Mouse (Mus musculus): ENCODE data around the gene Oxct2b. TPM values are rescaled to one million over a fixed set of nuclear protein-coding genes. Genes with fewer than 3 reads are reported as not detected.
"Not testable (repeated sequence)": the region's sequence is repeated elsewhere in the genome, so short reads cannot be mapped to it uniquely, and the experiment has no call there.

Oxct2b gene
- polyA plus RNA-seq, 1 experiment: 237 TPM

DNA sequence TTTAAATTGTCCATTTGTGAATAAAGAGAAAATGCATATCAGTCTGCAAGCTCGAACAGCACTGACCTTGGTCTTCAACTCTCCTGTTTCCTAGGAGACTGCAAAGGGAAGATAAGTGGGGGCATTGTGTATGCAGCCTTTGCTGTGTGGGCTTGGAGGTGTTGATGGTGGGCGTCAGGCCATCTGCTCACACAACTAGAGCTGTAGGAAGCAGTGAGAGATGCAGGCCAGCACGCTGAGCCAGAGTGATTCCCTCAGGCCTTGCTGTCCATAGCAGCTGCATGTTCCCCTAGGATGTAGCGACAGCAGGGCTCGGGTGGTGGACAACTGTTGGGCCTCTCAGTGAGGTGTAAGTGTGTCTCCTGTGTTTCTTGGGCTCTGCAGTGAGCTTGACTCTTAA lies 36.9 kb downstream of the Oxct2b start:
- Histone ChIP-seq H3K36me3 (ENCODE audit: control insufficient read depth, insufficient read depth, low read length) (no peaks in the 10 kb centered on the region), H3K27me3 (ENCODE audit: control insufficient read depth, insufficient read depth, low read length) (no peaks in the 10 kb centered on the region), H3K4me3 (ENCODE audit: control insufficient read depth, low read depth, low read length) (no peak overlapping the region), H3K4me1 (ENCODE audit: control insufficient read depth, insufficient read depth, low read length) (no peaks in the 10 kb centered on the region), H3K27ac (ENCODE audit: control insufficient read depth, insufficient read depth, low read depth, low read length) (no peak overlapping the region)
- TF ChIP-seq CTCF (IDR thresholded peaks at IDR 0.05; ENCODE audit: control insufficient read depth, insufficient read depth, insufficient replicate concordance, low read depth, low read length): no peak
- no peak for TF ChIP-seq POLR2A (IDR thresholded peaks at IDR 0.05; ENCODE audit: control insufficient read depth, low read depth, low read length)

DNA sequence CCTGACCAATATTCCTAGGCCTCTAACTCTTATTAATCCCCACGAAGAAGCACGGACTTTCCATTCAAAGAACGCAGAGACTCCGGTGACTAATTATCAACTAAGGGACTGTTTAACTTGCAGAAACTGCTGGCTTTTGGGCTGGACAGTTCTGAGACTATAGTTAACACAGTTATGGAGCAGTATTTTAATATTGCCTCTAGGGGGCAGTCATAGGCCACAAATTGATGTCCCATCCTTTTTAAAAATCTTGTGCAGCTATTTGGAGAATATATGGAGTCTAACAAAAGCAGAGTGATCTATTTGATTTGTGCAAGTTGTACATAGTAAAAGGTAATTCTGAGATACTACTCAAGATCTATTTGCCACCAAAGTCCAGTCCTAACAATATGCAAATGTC lies 38.9 kb downstream of the Oxct2b start:
- Histone ChIP-seq H3K4me1 (ENCODE audit: control insufficient read depth, insufficient read depth, low read length) (no peaks in the 10 kb centered on the region), H3K4me3 (ENCODE audit: control insufficient read depth, low read depth, low read length) (no peak overlapping the region), H3K27me3 (ENCODE audit: control insufficient read depth, insufficient read depth, low read length) (no peaks in the 10 kb centered on the region), H3K27ac (ENCODE audit: control insufficient read depth, insufficient read depth, low read depth, low read length) (no peak overlapping the region), H3K36me3 (ENCODE audit: control insufficient read depth, insufficient read depth, low read length) (no peaks in the 10 kb centered on the region)
- TF ChIP-seq CTCF (IDR thresholded peaks at IDR 0.05; ENCODE audit: control insufficient read depth, insufficient read depth, insufficient replicate concordance, low read depth, low read length) (no peak), POLR2A (IDR thresholded peaks at IDR 0.05; ENCODE audit: control insufficient read depth, low read depth, low read length) (no peak)

- Histone ChIP-seq H3K4me3 (ENCODE audit: control insufficient read depth, low read depth, low read length) (no peak overlapping the region), H3K27me3 (ENCODE audit: control insufficient read depth, insufficient read depth, low read length) (no peaks in the 10 kb centered on the region), H3K36me3 (ENCODE audit: control insufficient read depth, insufficient read depth, low read length) (no peaks in the 10 kb centered on the region), H3K4me1 (ENCODE audit: control insufficient read depth, insufficient read depth, low read length) (no peaks in the 10 kb centered on the region), H3K27ac (ENCODE audit: control insufficient read depth, insufficient read depth, low read depth, low read length) (no peak overlapping the region)
- TF ChIP-seq CTCF (IDR thresholded peaks at IDR 0.05; ENCODE audit: control insufficient read depth, insufficient read depth, insufficient replicate concordance, low read depth, low read length) (no peak), POLR2A (IDR thresholded peaks at IDR 0.05; ENCODE audit: control insufficient read depth, low read depth, low read length) (no peak)
Measured at GRCm38 (mm10) chr4:123155427-123155826, 39.4 kb downstream of the Oxct2b start.

GRCm38 (mm10) chr4:123155840-123156239 lies 39.8 kb downstream of the Oxct2b start:
- Histone ChIP-seq H3K27ac (ENCODE audit: control insufficient read depth, insufficient read depth, low read depth, low read length) (no peak overlapping the region), H3K4me1 (ENCODE audit: control insufficient read depth, insufficient read depth, low read length) (no peaks in the 10 kb centered on the region), H3K36me3 (ENCODE audit: control insufficient read depth, insufficient read depth, low read length) (no peaks in the 10 kb centered on the region), H3K4me3 (ENCODE audit: control insufficient read depth, low read depth, low read length) (no peak overlapping the region), H3K27me3 (ENCODE audit: control insufficient read depth, insufficient read depth, low read length) (no peaks in the 10 kb centered on the region)
- TF ChIP-seq POLR2A (IDR thresholded peaks at IDR 0.05; ENCODE audit: control insufficient read depth, low read depth, low read length) (no peak), CTCF (IDR thresholded peaks at IDR 0.05; ENCODE audit: control insufficient read depth, insufficient read depth, insufficient replicate concordance, low read depth, low read length) (no peak)

GRCm38 (mm10) chr4:123160571-123160970 lies 44.5 kb downstream of the Oxct2b start:
- Histone ChIP-seq H3K27ac (ENCODE audit: control insufficient read depth, insufficient read depth, low read depth, low read length) (no peak overlapping the region), H3K4me3 (ENCODE audit: control insufficient read depth, low read depth, low read length) (no peak overlapping the region), H3K36me3 (ENCODE audit: control insufficient read depth, insufficient read depth, low read length) (no peaks in the 10 kb centered on the region), H3K4me1 (ENCODE audit: control insufficient read depth, insufficient read depth, low read length) (peaks cover 4% of the 10 kb centered on the region; the same call in 1 of the 2 replicates), H3K27me3 (ENCODE audit: control insufficient read depth, insufficient read depth, low read length) (no peaks in the 10 kb centered on the region)
- TF ChIP-seq CTCF (IDR thresholded peaks at IDR 0.05; ENCODE audit: control insufficient read depth, insufficient read depth, insufficient replicate concordance, low read depth, low read length): no peak
- no peak for TF ChIP-seq POLR2A (IDR thresholded peaks at IDR 0.05; ENCODE audit: control insufficient read depth, low read depth, low read length)

DNA sequence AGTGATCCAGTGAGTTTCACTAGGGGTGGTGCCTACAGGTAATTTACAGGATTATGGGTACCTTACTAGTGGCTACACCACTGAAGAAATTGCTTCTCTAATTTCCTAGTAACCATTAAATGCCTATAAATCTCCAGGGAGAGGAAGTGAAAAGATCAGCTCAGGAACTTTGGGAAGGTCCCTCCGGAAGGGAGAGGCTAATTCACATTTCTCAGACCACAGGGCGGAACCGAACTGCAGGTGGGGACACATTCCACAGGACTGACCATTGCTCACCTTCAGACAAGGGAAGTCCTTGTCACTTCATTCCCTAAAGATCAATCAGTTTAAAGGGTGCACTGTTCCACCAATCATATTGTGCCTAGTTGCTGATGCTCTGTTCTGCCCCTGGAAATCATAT lies 45.2 kb downstream of the Oxct2b start:
- not testable (repeated sequence) for H3K4me1 ChIP-seq (ENCODE audit: control insufficient read depth, insufficient read depth, low read length); H3K36me3 ChIP-seq (ENCODE audit: control insufficient read depth, insufficient read depth, low read length); H3K4me3 ChIP-seq (ENCODE audit: control insufficient read depth, low read depth, low read length); H3K27me3 ChIP-seq (ENCODE audit: control insufficient read depth, insufficient read depth, low read length); H3K27ac ChIP-seq (ENCODE audit: control insufficient read depth, insufficient read depth, low read depth, low read length)

- no peak overlapping the region for H3K27ac ChIP-seq (ENCODE audit: control insufficient read depth, insufficient read depth, low read depth, low read length)
- H3K36me3 ChIP-seq (ENCODE audit: control insufficient read depth, insufficient read depth, low read length): no peaks in the 10 kb centered on the region
- peaks cover 4% of the 10 kb centered on the region; the same call in 1 of the 2 replicates for H3K4me1 ChIP-seq (ENCODE audit: control insufficient read depth, insufficient read depth, low read length)
- H3K27me3 ChIP-seq (ENCODE audit: control insufficient read depth, insufficient read depth, low read length): no peaks in the 10 kb centered on the region
- H3K4me3 ChIP-seq (ENCODE audit: control insufficient read depth, low read depth, low read length): no peak overlapping the region
- TF ChIP-seq POLR2A (IDR thresholded peaks at IDR 0.05; ENCODE audit: control insufficient read depth, low read depth, low read length) (no peak), CTCF (IDR thresholded peaks at IDR 0.05; ENCODE audit: control insufficient read depth, insufficient read depth, insufficient replicate concordance, low read depth, low read length) (no peak)
Measured at GRCm38 (mm10) chr4:123162305-123162917, 46.3 kb downstream of the Oxct2b start.

DNA sequence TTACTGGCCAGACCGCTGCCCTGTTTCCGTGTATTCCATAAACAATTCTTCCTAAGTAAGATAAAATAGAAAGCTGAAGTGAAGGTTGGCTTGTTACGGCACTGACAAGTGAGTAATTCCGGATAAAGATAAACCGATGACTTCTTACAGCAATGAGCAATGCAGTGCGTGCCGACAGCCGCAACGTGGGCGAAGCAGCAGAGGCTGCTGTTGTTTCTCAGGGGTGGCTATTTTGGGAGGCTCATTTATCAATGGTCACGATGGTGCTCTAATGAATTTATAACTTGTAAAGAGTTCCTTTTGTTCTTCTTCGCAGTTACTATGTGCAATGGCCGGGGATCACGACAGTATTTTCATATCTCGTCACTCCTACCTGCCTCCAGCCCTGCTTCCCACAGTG lies 48.1 kb downstream of the Oxct2b start:
- Histone ChIP-seq H3K4me1 (ENCODE audit: control insufficient read depth, insufficient read depth, low read length) (peaks cover 4% of the 10 kb centered on the region; the same call in 1 of the 2 replicates), H3K4me3 (ENCODE audit: control insufficient read depth, low read depth, low read length) (no peak overlapping the region), H3K36me3 (ENCODE audit: control insufficient read depth, insufficient read depth, low read length) (no peaks in the 10 kb centered on the region), H3K27ac (ENCODE audit: control insufficient read depth, insufficient read depth, low read depth, low read length) (no peak overlapping the region), H3K27me3 (ENCODE audit: control insufficient read depth, insufficient read depth, low read length) (no peaks in the 10 kb centered on the region)
- TF ChIP-seq POLR2A (IDR thresholded peaks at IDR 0.05; ENCODE audit: control insufficient read depth, low read depth, low read length): no peak
- no peak for TF ChIP-seq CTCF (IDR thresholded peaks at IDR 0.05; ENCODE audit: control insufficient read depth, insufficient read depth, insufficient replicate concordance, low read depth, low read length)

Other genes with a start within 250 kb of the Oxct2b start
- 47.0 and 62.4 TPM in 2 replicates for gene Cap1, start 230.2 kb upstream of the Oxct2b start, polyA plus RNA-seq (2012; rRNA removed)
- 6.9 and 8.7 TPM in 2 replicates for gene Mfsd2a, start 155.1 kb upstream of the Oxct2b start, polyA plus RNA-seq (2012; rRNA removed)
- gene Mycl, start 120.6 kb upstream of the Oxct2b start, polyA plus RNA-seq (2012; rRNA removed): 0.44 and 0.60 TPM in 2 replicates
- gene Trit1, start 99.7 kb upstream of the Oxct2b start, polyA plus RNA-seq (2012; rRNA removed): 1.9 and 2.2 TPM in 2 replicates
- 2.8 TPM in 2 replicates for gene Bmp8b, start 11.1 kb upstream of the Oxct2b start, polyA plus RNA-seq (2012; rRNA removed)
- gene Ppie, start 23.7 kb downstream of the Oxct2b start, polyA plus RNA-seq (2012; rRNA removed): 16.7 and 18.0 TPM in 2 replicates
- 7.7 and 9.8 TPM in 2 replicates for gene Hpcal4, start 67.0 kb downstream of the Oxct2b start, polyA plus RNA-seq (2012; rRNA removed)
- gene Nt5c1a, start 85.2 kb downstream of the Oxct2b start, polyA plus RNA-seq (2012; rRNA removed): 0.22 and 0.38 TPM in 2 replicates
- 0.76 and 0.88 TPM in 2 replicates for gene Heyl, start 117.3 kb downstream of the Oxct2b start, polyA plus RNA-seq (2012; rRNA removed)
- gene Pabpc4, start 146.1 kb downstream of the Oxct2b start, polyA plus RNA-seq (2012; rRNA removed): 7.4 and 7.8 TPM in 2 replicates
- gene Oxct2a, start 207.4 kb downstream of the Oxct2b start, polyA plus RNA-seq (2012; rRNA removed): 213 and 260 TPM in 2 replicates
- gene Bmp8a, start 227.0 kb downstream of the Oxct2b start, polyA plus RNA-seq (2012; rRNA removed): 3.7 and 4.2 TPM in 2 replicates